Mouse (Mus musculus): ENCODE measurements around the gene Mbtps1.

The Mbtps1 gene

GRCm38 (mm10) chr8:119502111-119502510, 56.4 kb downstream of the Mbtps1 start:
- no peak for DNase-seq (ENCODE audit: low spot score in 2 of 2)

- DNase-seq (ENCODE audit: low spot score in 2 of 2), result no peak
These were observed 56.9 kb downstream of the Mbtps1 start, which contains the start of gene Slc38a8 for GRCm38 (mm10) chr8:119501598-119501997. Slc38a8 (minus strand) TSS chr8:119501698.

- no peak for DNase-seq (ENCODE audit: low spot score in 2 of 2)
These were observed 58.7 kb downstream of the Mbtps1 start for GRCm38 (mm10) chr8:119499836-119500235.

GRCm38 (mm10) chr8:119496848-119497247, 61.7 kb downstream of the Mbtps1 start:
- DNase-seq (ENCODE audit: low spot score in 2 of 2), result peak in 1 of 2 experiments; percentile 41

GRCm38 (mm10) chr8:119487093-119487492, 71.4 kb downstream of the Mbtps1 start:
- DNase-seq (ENCODE audit: low spot score in 2 of 2), result no peak

- no peak for DNase-seq (ENCODE audit: low spot score in 2 of 2)
These were observed 74.2 kb downstream of the Mbtps1 start for GRCm38 (mm10) chr8:119484145-119484896.

GRCm38 (mm10) chr8:119478684-119479083, 79.9 kb downstream of the Mbtps1 start:
- DNase-seq (ENCODE audit: low spot score in 2 of 2), result no peak

- DNase-seq (ENCODE audit: low spot score in 2 of 2), result no peak
These were observed 90.4 kb downstream of the Mbtps1 start for GRCm38 (mm10) chr8:119468091-119468490.

GRCm38 (mm10) chr8:119466794-119467193, 91.7 kb downstream of the Mbtps1 start:
- DNase-seq (ENCODE audit: low spot score in 2 of 2), result no peak

GRCm38 (mm10) chr8:119466105-119466504, 92.4 kb downstream of the Mbtps1 start:
- peak; percentile 83 to 92 for DNase-seq (ENCODE audit: low spot score in 2 of 2)

- DNase-seq (ENCODE audit: low spot score in 2 of 2), result no peak
These were observed 94.8 kb downstream of the Mbtps1 start for GRCm38 (mm10) chr8:119463709-119464108.

GRCm38 (mm10) chr8:119461356-119461755, 97.2 kb downstream of the Mbtps1 start:
- DNase-seq (ENCODE audit: low spot score in 2 of 2), result peak in 1 of 2 experiments; percentile 68

- DNase-seq (ENCODE audit: low spot score in 2 of 2), result no peak
These were observed 98.8 kb downstream of the Mbtps1 start for GRCm38 (mm10) chr8:119459724-119460123.
